Mouse (Mus musculus) large intestine, adult 2 months (tissue): ENCODE results near the gene Sema5a. TPM values are rescaled to one million over a fixed set of nuclear protein-coding genes. Genes with fewer than 3 reads are reported as not detected.

Experiments
- DNase-seq: peaks from one replicate; pipeline ENCODE4 v3.0.0-alpha.2; 2012; ENCODE audit warnings: low read depth, low spot score
- WGBS: fragments of 180-500 bp; shearing (Covaris S2); methylation state at CpG from one replicate; pipeline ENCODE4 v1.1.7; 2018; 5-methylcytosine and 5-hydroxymethylcytosine counted together
- polyA plus RNA-seq: library from polyadenylated mRNA; depleted of rRNA; stranded (reverse); fragments of >200 nt; gene quantifications from 2 replicates; pipeline ENCODE4 v1.2.3, GENCODE M21; 2012; rRNA removed

The Sema5a gene
- polyA plus RNA-seq, 1 experiment, result 3.9 TPM

DNA sequence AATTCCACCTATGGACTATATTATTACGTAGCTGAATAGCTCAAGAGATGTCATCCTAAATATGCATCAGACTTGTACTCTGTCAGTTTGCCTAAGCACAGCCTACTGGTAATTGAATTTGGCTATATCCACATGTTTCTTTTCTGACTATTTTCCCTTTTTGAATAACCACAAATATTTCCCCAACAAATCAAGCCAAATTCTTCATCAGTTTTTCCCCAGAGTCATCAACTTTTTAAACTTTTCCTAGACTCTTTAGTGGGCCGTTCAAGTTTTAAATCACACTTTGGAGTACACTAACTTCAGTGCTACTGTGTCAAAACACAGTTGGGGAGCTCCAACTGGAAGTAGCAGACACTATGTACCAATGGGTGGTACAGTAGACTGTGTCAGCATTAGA lies 448.4 kb downstream of the Sema5a start:
- 74% methylated on average over 2 of the region's 2 CpGs for WGBS
- DNase-seq, result no peak

GRCm38 (mm10) chr15:32717298-32717985 lies 472.8 kb downstream of the Sema5a start:
- DNase-seq, result peak; percentile 7
- 28% methylated on average over 4 of the region's 4 CpGs for whole genome bisulfite sequencing

GRCm38 (mm10) chr15:32718293-32718963 lies 473.8 kb downstream of the Sema5a start:
- WGBS, result 35% methylated on average over 4 of the region's 4 CpGs
- DNase-seq, result peak; percentile 21

GRCm38 (mm10) chr15:32718964-32719311 lies 474.3 kb downstream of the Sema5a start:
- DNase-seq, result no peak
- WGBS, result 88% methylated on average over 1 of the region's 1 CpGs

DNA sequence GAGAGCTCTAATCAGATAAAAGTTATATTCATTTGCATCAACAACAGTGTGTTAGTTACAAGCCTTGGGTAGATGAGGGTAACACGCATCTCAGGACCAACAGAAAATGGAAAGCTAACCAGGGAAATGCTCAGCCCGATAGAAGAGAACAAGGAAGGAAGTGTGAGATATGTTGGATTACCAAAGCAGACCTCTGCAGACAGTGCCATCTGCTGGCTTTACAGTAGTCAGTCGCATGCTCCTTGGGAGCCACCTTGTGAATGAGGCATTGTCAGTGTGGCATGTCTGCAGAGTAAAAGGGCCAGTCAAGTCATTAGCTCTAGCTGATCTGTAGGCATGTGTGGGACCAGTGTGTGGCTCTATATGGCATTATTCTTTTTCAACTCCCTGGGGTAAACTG lies 486.2 kb downstream of the Sema5a start:
- DNase-seq, result peak; percentile 4
- 15% methylated on average over 3 of the region's 3 CpGs for WGBS

Other genes starting within 250 kb of the Sema5a start
- not detected in 2 replicates for gene Tas2r119, start 67.5 kb upstream of the Sema5a start, polyA plus RNA-seq